Mouse (Mus musculus) lung, postnatal 0 days (tissue): ENCODE measurements around the gene Osbpl10.

Experiments used
- CTCF ChIP-seq: IDR thresholded peaks from 2 replicates; pipeline ENCODE4 v1.5.1; 2016; ENCODE audit warnings: antibody characterized with exemption, mild to moderate bottlenecking
- EP300 ChIP-seq: IDR thresholded peaks from 2 replicates; pipeline ENCODE4 v1.6.1; 2016; ENCODE audit warnings: antibody characterized with exemption, mild to moderate bottlenecking, control low read depth

DNA sequence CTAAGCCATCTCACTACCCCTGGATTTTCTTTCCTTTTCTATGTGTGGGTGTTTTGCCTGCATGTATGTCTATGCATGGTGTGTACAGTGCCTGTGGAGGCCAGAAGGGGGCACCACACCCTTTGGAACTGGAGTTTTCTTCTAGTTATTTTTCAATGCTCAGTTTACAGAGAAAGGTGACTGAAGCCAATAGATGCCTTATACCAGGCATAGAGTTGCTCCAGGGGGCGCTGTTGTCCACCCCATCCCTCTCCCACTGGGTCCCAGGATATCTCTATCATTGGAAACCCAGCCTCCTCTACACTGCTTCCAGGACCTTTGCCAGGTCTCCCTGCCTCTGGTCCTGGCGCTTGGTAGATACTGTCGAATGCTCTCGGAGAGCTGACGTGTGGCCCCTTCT is 184.7 kb downstream of the Osbpl10 start:
- TF ChIP-seq CTCF (peak; percentile 86), EP300 (no peak)
